Mouse (Mus musculus) liver, postnatal 0 days (tissue): ENCODE data around the gene Cstf1. TPM values are rescaled to one million over a fixed set of nuclear protein-coding genes. Genes with fewer than 3 reads are reported as not detected.
A peak's percentile ranks its signal among the peaks of the same experiment; 100 is the strongest.

Source experiments
- ATAC-seq: fragments of 200-750 bp; cut with Nextera tagmentation; 2 replicates; pipeline ENCODE4 v1.8.0; 2017; ENCODE audit warnings: mild to moderate bottlenecking, moderate library complexity
- DNase-seq: peaks from one replicate; pipeline ENCODE4 v3.0.0-alpha.2; 2016
- H3K27ac ChIP-seq: fragments of 300-500 bp; sonication (generic); 2 replicates; pipeline ENCODE4 v1.5.1; 2014; ENCODE audit warnings: antibody characterized with exemption, moderate library complexity, mild to moderate bottlenecking, low read depth
- H3K27me3 ChIP-seq: fragments of 300-500 bp; sonication (generic); 2 replicates; pipeline ENCODE4 v1.6.1; 2014; ENCODE audit warnings: low read length, control low read depth, mixed read lengths; ENCODE audit not compliant: insufficient read depth
- H3K36me3 ChIP-seq: fragments of 300-500 bp; sonication (generic); replicated peaks from 2 replicates; pipeline ENCODE4 v1.6.1; 2014; ENCODE audit warnings: mild to moderate bottlenecking, control low read depth, low read length, moderate library complexity, mixed read lengths; ENCODE audit not compliant: insufficient read depth
- H3K4me1 ChIP-seq: fragments of 300-500 bp; sonication (generic); 2 replicates; pipeline ENCODE4 v1.6.1; 2014; ENCODE audit warnings: antibody characterized with exemption, mild to moderate bottlenecking, control low read depth; ENCODE audit not compliant: insufficient read depth
- H3K4me2 ChIP-seq: fragments of 300-500 bp; sonication (generic); 2 replicates; pipeline ENCODE4 v1.6.1; 2014; ENCODE audit warnings: low read depth, mild to moderate bottlenecking, low read length, moderate library complexity, mixed read lengths
- H3K4me3 ChIP-seq: fragments of 300-500 bp; sonication (generic); 2 replicates; pipeline ENCODE4 v1.5.1; 2014; ENCODE audit warnings: low read depth, low read length
- H3K9ac ChIP-seq: fragments of 300-500 bp; sonication (generic); replicated peaks from 2 replicates; pipeline ENCODE4 v1.6.1; 2014; ENCODE audit warnings: mild to moderate bottlenecking, moderate library complexity
- H3K9me3 ChIP-seq: fragments of 300-500 bp; sonication (generic); 2 replicates; pipeline ENCODE4 v1.6.1; 2016; ENCODE audit warnings: mild to moderate bottlenecking, control low read depth, low read length, mixed read lengths
- CTCF ChIP-seq: sonication (generic); IDR thresholded peaks from 2 replicates; pipeline ENCODE4 v1.5.1; 2016; ENCODE audit warnings: antibody characterized with exemption, low read depth
- EP300 ChIP-seq: IDR thresholded peaks from 2 replicates; pipeline ENCODE4 v1.6.1; 2016; ENCODE audit warnings: antibody characterized with exemption, low read depth, mild to moderate bottlenecking
- WGBS: fragments of 180-500 bp; shearing (Covaris S2); extraction: QIAGEN DNeasy Blood & Tissue Kit; methylation state at CpG from one replicate; pipeline ENCODE4 v1.1.7; 2014; ENCODE audit not compliant: insufficient replicate concordance; 5-methylcytosine and 5-hydroxymethylcytosine counted together
- polyA plus RNA-seq: library from polyadenylated mRNA; unstranded; fragments of >200 nt; fragmentation: Nextera tagmentation; extraction: Ambion mirVana; gene quantifications from 2 replicates; pipeline ENCODE4 v1.2.1, GENCODE M21; 2015

Gene Cstf1
- polyA plus RNA-seq, 1 experiment from 2014 or later: 16.2 TPM

GRCm38 (mm10) chr2:172416876-172417275 is 46.4 kb downstream of the Cstf1 start:
- 75% methylated on average over 5 of the region's 5 CpGs for WGBS
- Histone ChIP-seq H3K27me3 (no peaks in the 10 kb centered on the region), H3K27ac (no peak overlapping the region), H3K4me2 (no peak overlapping the region), H3K4me3 (no peak overlapping the region), H3K4me1 (peaks cover 6% of the 10 kb centered on the region; the same call in 1 of the 2 replicates), H3K36me3 (no peaks in the 10 kb centered on the region), H3K9me3 (no peaks in the 10 kb centered on the region), H3K9ac (no peak overlapping the region)
- DNase-seq (no peak), ATAC-seq (no peak)
- TF ChIP-seq EP300 (no peak), CTCF (no peak)

DNA sequence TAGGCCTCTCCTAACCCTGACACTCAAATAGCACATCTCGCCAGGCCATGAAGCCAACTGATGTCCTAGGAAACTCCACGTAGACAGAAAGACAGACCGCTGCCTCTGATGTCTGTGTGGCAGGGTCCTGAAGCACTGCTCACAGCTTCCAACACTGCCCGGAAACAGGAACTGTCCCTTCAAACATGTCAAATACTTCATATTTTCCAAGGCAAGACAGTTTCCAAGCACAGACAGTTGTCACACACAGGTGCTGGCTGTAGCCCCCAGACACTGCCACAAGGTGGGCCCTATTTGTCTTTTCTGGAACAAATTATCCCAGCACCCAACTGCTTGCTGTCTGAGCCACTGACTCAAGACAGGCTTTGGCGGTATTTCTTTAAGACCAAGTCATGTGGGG is 47.7 kb downstream of the Cstf1 start:
- Histone ChIP-seq H3K27ac (no peak overlapping the region), H3K4me1 (peaks cover under 1% of the 10 kb centered on the region; the same call in 1 of the 2 replicates), H3K9me3 (no peaks in the 10 kb centered on the region), H3K36me3 (no peaks in the 10 kb centered on the region), H3K27me3 (no peaks in the 10 kb centered on the region), H3K4me2 (no peak overlapping the region), H3K9ac (no peak overlapping the region), H3K4me3 (no peak overlapping the region)
- no peak for TF ChIP-seq EP300
- TF ChIP-seq CTCF: no peak
- ATAC-seq: no peak
- no peak for DNase-seq
- WGBS: 78% methylated on average over 5 of the region's 5 CpGs

DNA sequence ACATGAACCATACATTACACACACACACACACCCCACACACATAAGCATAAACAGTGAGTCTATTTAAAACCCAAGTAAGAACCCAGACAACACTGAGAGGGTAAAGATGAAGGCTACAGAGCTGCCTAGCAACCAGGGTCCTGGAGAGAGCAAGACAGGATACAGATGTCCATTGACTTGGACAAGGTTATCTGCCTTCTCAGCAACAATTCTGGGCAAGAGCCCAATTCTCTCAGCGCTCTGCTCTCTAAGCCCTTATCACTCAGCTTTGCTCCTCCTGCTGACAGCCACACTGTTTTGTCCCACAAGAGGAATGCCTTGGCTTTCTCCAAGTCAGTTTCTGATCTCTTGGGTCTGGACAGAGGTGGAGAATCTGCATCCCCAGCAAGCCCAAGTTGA is 60.1 kb downstream of the Cstf1 start:
- no peaks in the 10 kb centered on the region for H3K27me3 ChIP-seq
- no peak overlapping the region for H3K4me2 ChIP-seq
- TF ChIP-seq EP300 (no peak), CTCF (peak; percentile 26; the same call in 1 of the 2 replicates)
- peak; percentile 76 for ATAC-seq
- H3K4me1 ChIP-seq: no peaks in the 10 kb centered on the region
- no peak overlapping the region for H3K27ac ChIP-seq
- DNase-seq: no peak
- WGBS: 50% methylated on average over 1 of the region's 1 CpGs
- no peaks in the 10 kb centered on the region for H3K9me3 ChIP-seq
- H3K36me3 ChIP-seq: no peaks in the 10 kb centered on the region
- no peak overlapping the region for H3K9ac ChIP-seq
- no peak overlapping the region for H3K4me3 ChIP-seq

Other genes starting within 250 kb of the Cstf1 start
- gene Mc3r, start 122.2 kb upstream of the Cstf1 start, polyA plus RNA-seq: not detected in 2 replicates
- gene Fam210b, start 25.1 kb upstream of the Cstf1 start, polyA plus RNA-seq: 67.0 and 81.2 TPM in 2 replicates
- 41.4 and 45.4 TPM in 2 replicates for gene Aurka, start 146 bp upstream of the Cstf1 start, polyA plus RNA-seq
- 0.59 and 0.72 TPM in 2 replicates for gene Cass4, start 23.1 kb downstream of the Cstf1 start, polyA plus RNA-seq
- 62.4 and 68.5 TPM in 2 replicates for gene Rtf2, start 69.9 kb downstream of the Cstf1 start, polyA plus RNA-seq
- 0.25 and 0.40 TPM in 2 replicates for gene Gcnt7, start 87.9 kb downstream of the Cstf1 start, polyA plus RNA-seq
- not detected in 2 replicates for gene Fam209, start 101.8 kb downstream of the Cstf1 start, polyA plus RNA-seq
- not detected in 2 replicates for gene Tfap2c, start 178.9 kb downstream of the Cstf1 start, polyA plus RNA-seq